Mouse (Mus musculus) activated CD4-positive, CD25-positive, alpha-beta regulatory T cell (primary cell): ENCODE data around the gene Crtc2. TPM values are rescaled to one million over a fixed set of nuclear protein-coding genes. Genes with fewer than 3 reads are reported as not detected.

Experiments used
- polyA plus RNA-seq, 2 experiments: library from polyadenylated mRNA; unstranded; fragments of 100-300 nt; shearing (Covaris generic); gene quantifications; one replicate each; pipeline ENCODE4 v1.2.1; 2017

Crtc2 gene
- polyA plus RNA-seq = 10 to 100 TPM; 84.5 to 85.4 TPM

DNA sequence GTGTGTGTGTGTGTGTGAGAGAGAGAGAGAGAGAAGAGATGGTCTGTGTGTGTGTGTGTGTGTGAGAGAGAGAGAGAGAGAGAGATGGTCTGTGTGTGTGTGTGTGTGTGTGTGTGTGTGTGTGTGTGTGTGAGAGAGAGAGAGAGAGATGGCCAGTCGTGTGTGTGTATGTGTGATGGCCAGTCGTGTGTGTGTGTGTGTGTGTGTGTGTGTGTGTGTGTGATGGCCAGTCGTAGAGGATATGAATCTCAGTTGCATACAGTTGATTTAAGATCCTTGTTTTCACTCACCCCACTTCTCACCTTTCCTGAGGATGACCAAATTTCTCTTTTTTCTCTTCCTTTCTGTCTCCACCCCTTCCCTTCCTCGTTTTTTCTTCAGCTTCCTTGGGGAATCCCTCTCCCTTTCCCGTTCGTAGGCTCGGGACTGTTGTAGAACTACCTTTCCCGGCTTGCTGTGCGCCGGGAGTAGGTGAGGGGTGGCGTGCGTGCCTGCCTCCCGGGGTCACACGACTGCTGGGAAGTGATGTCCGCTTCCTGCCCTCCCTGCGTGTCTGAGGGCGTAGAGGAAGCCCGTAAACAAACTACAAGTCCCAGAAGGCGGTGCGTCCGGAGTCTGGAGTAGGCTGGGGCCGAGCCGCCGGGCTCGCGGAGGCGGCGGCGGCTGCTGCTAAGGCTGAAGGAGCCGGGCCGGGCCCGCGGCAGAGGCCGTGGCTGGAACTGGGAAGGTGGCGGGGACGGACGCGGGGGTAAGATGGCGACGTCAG is at the start of gene Crtc2:
Crtc2 (plus strand) TSS at position 511 of the 766 bp plus-strand sequence.

DNA sequence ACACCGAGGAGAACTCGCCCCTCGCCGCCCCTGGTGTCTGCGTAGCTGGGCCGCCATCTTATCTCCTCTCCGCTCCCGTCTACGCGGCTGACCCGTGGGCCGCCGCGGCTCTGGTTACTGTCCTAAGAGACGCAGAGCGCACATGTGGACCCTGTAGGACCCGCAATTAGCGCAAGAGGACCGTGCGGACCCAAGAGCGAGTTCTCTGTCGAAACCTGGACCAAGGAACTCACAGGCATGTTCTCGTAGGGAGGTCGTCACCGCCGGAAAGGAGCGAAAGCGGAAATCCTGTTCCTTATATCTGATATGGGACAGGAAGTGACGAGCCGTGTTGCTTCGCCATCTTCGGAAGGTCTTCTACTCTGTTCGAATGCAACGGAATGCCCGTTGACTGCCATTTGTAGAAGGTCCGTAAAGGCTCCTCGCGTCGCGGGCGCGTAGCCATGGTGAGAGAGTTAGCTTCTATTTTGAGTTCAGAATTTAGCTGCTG is 40.5 kb upstream of the Crtc2 start, which contains the start of the genes Rps27 and Rab13:
Rps27 (minus strand) TSS at position 275 of the 490 bp plus-strand sequence.
Rab13 (plus strand) TSS at position 319 of the 490 bp plus-strand sequence.

DNA sequence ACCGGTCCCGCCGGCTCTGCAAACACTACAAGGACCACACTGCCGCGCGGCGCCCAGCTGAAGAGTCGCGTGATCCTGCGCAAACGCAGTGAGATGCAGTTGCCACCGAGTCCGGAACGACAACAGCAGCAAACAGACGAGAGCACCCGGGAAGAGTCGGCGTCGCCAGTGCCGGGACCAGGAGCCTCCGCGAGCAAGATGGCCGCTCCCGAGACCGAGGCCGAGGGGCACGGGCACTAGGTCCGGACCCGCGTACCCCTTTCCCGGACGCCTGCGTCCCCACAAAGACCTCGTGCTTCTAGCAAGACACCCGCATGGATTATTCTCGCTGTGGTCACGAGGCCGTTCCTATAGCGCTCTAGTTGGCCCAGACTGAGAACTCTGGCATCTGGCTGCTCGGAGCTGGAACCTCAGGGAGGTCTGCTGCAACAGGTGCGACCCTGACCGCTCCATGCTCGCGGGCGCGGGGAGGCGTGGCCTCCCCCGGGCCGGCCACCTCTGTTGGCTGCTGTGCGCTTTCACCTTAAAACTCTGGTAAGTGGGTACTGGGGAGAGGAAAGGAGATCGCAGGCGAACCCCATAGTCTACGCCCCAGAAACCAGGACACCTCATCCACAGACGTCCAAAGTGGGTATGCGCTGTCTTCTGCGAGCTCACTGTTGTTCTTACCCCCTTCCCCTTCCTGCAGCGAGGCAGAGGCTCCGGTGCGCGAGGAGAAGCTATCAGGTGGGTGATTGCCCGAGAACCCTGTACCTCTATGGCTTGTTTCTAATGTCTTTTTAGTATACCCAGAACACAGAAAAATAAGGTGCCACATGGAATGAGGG is 22.2 kb upstream of the Crtc2 start, which contains the start of gene Jtb:
Jtb (plus strand) TSS at position 91 of the 827 bp plus-strand sequence.

DNA sequence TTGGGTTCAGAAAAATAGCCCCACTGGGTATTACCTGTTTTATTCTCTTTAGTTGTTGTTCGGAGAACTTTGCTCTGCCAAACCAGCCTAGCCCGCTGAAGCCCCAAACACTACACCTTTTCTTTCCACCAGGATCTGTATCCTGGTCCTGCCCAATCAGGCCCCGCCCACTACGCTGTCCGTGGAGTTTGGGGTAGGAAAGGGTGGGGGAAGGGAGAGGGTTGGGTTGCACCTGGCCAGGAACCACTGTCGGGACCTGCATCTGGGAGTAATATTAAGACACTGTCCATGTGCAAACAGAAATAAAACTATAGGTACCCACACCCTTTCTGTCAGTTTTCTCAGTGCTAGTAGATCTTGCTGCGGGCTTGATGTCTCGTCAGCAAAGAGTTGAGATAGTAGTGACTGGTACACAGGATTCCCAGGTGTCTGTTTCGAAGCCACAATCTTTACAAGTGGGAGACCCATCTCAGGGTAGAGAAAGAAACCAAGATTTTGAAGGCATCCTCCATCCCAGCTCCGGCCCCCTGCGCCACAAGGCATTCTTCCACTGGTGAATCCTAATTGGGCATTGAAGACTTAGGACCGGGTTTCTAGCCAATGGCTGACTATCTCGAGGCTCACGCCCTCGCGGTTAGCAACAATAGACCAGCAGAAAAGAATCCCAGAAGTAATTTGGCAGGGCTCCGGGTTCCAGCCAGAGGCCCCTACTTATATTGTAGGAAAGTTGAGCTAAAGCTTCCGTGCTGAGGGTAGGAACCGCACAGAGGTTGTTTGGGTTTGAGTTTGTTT is 10.8 kb upstream of the Crtc2 start, which contains the start of gene Creb3l4:
Creb3l4 (minus strand) TSS at position 529 of the 792 bp plus-strand sequence.

DNA sequence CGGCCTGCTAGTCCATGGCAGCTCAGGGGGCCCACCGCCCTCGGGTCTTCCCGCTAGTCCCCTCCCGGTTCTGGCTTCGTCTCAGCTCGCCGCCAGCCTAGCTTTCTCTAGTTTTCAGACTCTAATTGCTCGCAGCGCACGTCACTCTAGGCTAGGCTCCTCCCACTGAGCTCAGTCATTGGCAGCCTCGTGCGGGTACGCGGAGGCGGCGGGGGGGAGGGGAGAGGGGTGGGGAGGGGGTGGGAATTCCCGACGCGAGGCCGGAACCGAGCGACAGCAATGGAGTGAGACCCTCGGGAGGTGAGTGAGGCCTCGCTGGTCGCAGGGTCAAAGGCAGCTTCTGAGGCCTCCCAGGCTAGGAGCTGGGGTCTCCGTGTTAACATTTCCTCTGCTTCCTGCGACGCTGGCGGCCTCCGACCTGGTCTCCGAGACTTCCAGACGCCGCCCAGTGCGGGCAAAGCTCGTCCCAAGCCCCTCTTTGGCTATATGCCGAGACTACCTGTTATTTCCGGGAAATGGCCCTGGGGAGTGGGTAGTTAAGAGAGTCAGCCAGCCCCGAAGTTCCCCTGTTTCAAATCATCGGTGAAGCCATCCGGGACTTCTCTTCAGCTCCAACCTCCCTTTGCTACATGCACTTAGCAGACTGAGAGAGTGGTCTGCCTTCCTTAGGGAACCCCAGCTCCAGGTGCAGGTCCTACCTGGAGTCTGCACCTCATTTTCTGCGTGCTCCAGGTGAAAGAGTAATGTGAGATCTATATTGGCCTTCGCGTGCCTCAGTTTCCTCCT is 5.8 kb upstream of the Crtc2 start, which contains the start of gene Slc39a1:
Slc39a1 (plus strand) TSS at position 213 of the 786 bp plus-strand sequence.

DNA sequence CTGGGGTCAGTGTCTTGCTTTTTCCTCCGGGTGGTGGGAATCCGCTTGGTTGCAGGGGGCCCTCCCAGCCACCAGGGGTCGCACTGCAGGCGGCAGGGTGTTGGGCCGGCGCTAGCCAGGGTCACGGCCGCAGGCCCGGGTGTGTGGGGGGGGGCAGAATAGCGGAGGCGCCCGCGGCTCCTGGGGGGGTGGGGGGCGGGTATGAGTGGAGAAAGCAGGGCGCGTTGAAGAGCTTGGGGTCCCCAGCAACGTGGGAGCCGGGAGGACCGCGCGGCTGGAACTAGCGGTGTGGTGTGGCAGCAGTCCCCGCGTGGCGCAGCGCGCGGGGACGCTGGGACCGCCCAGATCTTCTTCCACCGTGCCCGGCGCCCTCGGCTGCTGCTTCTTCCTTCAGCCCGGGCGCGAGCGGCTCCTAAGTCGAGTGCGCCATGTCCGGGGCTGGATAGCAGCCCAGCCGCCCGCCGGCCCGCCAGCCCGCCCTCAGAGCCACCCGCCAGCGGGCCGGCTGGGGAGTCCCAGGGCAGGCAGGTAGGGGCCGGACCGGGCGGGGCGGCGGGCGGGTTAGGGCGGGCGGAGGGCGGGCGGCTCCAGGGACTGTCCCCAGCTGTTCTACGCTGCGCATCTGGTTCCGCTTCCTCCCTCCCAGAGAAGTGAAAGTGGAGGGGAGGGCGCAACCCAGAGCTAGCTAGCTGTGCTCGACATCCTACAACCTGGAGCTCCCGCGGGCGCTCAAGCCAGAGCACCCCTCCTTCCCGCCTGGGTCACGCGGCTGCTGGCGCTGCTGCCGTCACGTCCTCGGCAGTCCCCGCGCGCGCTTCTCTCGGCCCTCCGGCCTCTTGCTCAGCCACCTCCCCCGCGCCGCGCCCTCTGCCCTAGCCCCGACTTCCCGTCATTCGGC is 11.3 kb downstream of the Crtc2 start, which contains the start of gene Dennd4b:
Dennd4b (plus strand) TSS at position 152 of the 898 bp plus-strand sequence.

DNA sequence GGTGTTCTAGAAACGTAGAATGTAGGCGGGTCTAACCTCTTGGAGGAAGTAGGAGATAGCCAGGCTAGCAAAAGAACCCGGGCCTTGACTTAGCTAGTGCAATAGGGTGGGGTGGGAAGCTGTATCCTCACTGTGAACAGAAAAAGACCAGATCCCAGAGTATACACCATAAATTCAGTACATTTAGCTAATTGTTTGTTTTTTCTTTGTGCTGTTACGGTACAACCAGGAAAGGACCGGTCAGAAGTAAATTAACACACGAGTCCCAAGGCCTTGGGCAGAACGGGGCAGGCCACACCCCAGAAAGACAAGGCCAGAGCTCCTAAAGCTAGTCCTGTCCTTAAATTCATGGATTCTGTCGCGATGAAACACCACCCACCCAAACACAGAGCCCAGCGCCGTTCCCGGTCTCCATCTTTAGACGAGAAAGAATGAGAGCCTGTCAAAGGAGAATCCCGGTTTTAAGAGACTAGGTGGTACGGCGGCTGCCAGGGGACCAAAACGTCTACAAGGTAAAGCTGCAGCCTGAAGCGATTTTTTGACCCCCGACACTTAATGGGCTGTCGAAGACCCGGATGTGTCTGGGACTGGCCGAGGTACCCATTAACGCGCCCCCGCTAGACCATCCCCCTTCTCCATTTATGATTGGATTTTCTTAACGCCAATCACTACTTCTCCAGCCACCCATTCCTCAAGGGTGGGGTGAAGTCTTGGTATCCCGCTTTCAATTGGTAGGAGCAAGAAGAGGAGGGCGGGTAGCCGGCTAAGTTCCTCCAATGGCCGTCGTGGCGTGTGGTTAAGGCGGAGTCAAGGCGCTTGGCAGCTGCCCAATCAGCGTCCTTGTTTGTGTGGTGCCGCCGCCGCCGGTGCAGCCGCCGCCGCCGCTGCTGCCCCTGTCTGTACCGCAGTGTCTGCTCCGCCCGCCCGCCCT is 38.6 kb downstream of the Crtc2 start, which contains the start of gene Gatad2b:
Gatad2b (plus strand) TSS at position 834 of the 931 bp plus-strand sequence.

Other genes with a start within 250 kb of the Crtc2 start
- gene 4933434E20Rik, start 202.5 kb upstream of the Crtc2 start, polyA plus RNA-seq = 100 to 1,000 TPM; 124 to 127 TPM
- gene Ubap2l, start 201.5 kb upstream of the Crtc2 start, polyA plus RNA-seq = 100 to 1,000 TPM; 164 to 179 TPM
- 100 to 1,000 TPM; 969 to 974 TPM for gene Tpm3, start 181.5 kb upstream of the Crtc2 start, polyA plus RNA-seq
- under 1 TPM; 0.23 to 0.26 TPM for gene Nup210l, start 150.0 kb upstream of the Crtc2 start, polyA plus RNA-seq
- gene Rps27, start 40.5 kb upstream of the Crtc2 start, polyA plus RNA-seq = 1,000 to 10,000 TPM; 1,234 to 2,547 TPM
- gene Rab13, start 40.5 kb upstream of the Crtc2 start, polyA plus RNA-seq = under 1 TPM in 1 of 2 experiments, not detected in 1; 0.28 TPM
- 100 to 1,000 TPM; 132 to 181 TPM for gene Jtb, start 22.6 kb upstream of the Crtc2 start, polyA plus RNA-seq
- gene Creb3l4, start 10.7 kb upstream of the Crtc2 start, polyA plus RNA-seq = not detected
- 1 to 10 TPM; 3.1 to 3.9 TPM for gene Slc39a1, start 6.0 kb upstream of the Crtc2 start, polyA plus RNA-seq
- 10 to 100 TPM; 22.4 to 43.4 TPM for gene Dennd4b, start 11.0 kb downstream of the Crtc2 start, polyA plus RNA-seq
- gene Gatad2b, start 39.0 kb downstream of the Crtc2 start, polyA plus RNA-seq = 10 to 100 TPM in 1 of 2 experiments, 1 to 10 TPM in 1; 9.1 to 13.3 TPM
- under 1 TPM in 1 of 2 experiments, not detected in 1; 0.64 TPM for gene Slc27a3, start 135.8 kb downstream of the Crtc2 start, polyA plus RNA-seq
- gene Ints3, start 179.5 kb downstream of the Crtc2 start, polyA plus RNA-seq = 10 to 100 TPM; 18.3 to 32.8 TPM
- under 1 TPM in 1 of 2 experiments, not detected in 1; 0.43 TPM for gene Npr1, start 211.7 kb downstream of the Crtc2 start, polyA plus RNA-seq
- 10 to 100 TPM; 74.7 to 96.6 TPM for gene Ilf2, start 222.0 kb downstream of the Crtc2 start, polyA plus RNA-seq
- gene Snapin, start 236.9 kb downstream of the Crtc2 start, polyA plus RNA-seq = 10 to 100 TPM; 96.3 to 96.9 TPM